Mouse (Mus musculus): ENCODE results near the gene Sema5b.

The Sema5b gene

DNA sequence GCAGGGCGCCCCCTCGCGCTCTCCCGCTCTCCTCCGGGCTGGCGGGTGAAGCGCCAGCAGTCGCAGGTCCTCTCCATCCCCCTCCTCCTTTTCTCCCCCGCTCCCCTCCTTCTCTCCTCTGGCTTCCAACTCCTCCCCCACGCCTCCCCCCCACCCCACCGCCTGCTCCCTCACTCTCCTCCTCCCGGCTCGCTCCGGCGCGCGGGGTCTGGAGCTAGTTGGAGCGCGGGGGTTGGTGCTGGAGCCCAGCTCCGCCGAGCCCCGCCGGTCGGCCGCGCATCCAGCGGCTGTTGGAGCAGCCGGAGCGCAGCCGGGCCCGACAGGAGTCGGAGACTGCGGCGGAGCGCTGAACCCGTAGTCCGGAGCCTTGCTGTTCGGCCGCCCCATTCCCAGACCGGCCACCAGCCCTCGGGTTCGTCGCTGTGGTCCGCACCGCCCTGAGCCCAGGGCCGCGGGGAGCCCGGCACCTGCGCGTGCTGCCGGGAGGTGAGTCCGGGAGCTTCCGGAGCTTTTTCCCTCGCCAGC lies at the start of gene Sema5b:
Gene Sema5b (plus strand): TSS at position 29 of the 525 bp plus-strand sequence.
- peak; percentile 77 for DNase-seq (ENCODE audit: low read depth, low spot score)

DNA sequence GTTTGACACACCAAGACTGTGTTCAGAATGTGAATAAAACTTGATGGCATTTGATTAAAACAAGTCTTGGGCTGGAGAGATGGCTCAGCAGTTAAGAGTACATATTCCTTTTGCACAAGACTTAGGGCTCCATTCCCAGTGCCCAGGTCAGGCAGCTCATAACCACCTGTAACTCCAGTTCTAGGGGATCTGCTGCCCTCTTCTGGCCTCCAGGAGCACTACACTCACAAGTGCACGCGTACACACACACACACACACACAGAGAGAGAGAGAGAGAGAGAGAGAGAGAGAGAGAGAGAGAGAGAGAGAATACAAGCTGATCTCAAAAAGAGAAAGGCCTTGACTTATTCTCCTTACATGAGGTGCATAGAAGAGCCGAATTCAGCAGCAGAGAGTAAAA lies 40.6 kb upstream of the Sema5b start:
- no peak for DNase-seq (ENCODE audit: low read depth, low spot score)

DNA sequence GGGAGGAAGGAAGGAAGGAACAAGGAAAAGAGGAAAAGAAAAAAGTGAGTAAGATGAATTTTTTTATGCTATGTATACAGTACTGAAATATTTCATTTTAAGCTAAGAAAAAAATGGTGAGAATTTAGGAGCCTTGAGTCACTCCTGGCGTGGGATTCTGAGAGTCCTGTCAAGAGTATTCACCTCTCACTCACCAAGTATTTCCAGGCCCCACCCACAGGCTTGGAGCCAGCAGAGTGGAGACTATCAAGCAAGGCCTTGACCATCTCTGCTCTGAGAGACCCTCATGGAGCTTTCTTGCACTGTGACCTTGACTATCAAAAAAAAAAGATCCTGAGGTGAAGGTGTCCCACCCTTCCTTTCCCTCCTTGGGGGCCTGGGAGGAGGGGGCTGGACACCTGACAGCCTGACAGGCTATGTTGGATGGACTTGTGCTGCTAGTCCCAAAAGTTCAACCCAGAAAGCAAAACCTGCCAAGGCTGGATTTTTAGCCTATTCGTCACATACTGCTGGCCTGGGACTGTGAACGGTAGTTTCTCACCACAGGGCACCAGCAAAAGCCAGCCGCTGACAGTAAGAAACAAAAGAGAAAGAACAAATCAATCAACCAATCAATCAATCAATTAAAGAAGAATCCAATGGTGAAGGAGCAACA lies 39.7 kb upstream of the Sema5b start:
- no peak for DNase-seq (ENCODE audit: low read depth, low spot score)

DNA sequence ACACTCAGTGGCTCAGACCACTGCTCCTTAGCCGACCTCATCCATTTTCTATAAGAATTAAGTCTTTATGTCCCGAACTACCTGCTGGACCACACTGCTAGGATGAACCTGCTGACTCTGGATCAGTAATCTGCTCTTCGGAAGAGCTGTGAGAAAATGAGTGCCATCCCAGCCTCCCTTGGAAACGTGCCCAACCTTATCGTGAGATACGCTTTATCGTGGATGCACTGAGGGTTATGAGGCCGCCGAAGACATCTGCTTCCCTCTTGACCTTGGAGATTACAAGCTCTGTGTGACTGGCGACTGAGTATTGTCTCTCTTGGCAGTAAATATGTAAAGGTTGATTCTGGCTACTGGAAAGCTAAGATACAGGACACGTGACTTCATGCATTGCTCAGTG lies 38.5 kb upstream of the Sema5b start:
- no peak for DNase-seq (ENCODE audit: low read depth, low spot score)

DNA sequence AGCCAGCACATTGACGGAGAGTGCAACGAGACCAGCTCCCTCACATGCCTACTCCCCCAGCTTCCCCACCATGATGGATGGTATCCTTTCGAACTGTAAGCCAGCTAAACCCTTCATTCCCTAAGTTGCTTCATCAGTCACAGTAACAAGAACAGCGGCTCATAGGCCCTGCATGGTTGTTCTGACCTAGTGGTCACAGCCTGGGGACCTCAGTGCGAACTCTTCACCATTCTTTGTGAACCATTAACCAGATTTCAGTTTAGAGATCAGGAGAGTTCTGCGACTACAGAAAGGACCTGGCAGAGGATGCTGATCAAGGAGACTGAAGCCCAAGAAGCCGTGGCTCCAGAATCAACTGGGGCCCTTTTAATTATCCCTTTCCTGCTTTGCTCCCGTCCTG lies 36.7 kb upstream of the Sema5b start:
- no peak for DNase-seq (ENCODE audit: low read depth, low spot score)

DNA sequence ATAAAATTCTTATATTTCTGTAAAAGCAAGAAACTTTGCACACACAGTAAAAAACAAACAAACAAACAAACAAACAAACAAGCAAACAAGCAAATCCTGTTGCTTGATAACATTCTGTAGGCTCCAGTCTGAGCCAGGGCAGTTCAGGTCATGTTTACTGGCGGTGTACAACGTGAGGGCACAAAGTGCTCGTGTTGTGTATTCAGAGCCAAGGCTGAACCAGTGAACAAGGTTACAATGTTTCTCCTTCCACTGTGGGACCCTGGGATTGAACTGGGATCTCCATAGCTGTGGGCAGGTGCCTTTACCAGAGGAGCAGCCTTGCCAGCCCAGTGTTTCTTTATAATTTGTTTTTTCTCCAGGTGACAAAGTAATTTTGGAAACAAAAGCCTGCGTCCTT lies 35.2 kb upstream of the Sema5b start:
- no peak for DNase-seq (ENCODE audit: low read depth, low spot score)

DNA sequence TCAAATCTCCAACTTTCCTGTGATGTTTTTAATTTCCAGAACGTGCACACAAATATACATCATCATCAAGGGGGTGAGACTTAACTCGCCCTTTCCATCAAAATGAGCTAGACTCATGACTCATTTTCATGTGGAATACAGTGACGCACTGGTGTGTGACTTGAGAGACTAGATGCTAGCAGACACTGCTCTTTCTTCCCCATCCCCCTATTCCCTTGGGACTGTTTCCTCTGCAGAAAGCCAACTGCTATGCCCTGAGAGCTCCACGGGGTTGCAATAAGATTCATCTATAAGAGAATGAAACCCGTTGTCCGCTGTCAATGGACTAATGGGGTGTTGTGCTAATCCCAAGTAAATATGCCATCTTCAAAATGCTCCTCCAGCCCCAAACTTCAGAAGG lies 32.4 kb upstream of the Sema5b start:
- DNase-seq (ENCODE audit: low read depth, low spot score): no peak

DNA sequence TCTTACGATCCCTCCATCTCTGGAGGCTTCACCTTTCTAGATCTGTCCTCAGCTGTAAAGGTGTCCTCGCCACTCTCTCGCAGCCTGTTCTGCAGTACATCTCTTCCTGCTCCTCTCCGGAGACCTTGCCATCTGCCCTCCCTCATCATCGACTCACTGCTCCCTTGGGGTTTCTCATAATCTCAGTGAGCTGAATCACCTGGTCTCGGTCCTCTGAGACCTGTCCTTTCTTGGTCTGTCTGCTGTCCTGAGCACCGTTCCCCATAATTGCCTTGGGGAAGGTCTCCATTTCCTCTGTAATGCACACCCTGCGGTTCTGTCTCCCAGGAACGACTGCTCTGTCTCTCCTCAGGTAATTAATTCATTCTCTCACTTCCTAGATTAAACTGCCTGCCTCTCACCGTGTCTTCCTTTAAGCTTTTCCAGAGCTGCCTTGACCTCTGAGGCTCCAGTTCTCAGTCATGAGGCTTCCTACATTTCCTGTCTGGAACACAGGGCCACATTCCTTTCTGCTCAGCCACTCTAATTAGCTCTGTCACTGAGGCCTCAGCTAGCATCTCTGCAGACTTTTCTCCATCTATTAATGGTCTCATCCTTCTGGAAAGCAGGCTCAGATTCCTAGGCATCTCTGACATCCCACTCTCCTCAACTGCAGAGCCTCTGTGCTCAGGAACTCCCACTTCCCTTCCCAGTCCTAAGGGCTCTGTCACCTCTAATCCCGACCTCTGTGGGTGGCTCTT lies 31.4 kb upstream of the Sema5b start:
- no peak for DNase-seq (ENCODE audit: low read depth, low spot score)

DNA sequence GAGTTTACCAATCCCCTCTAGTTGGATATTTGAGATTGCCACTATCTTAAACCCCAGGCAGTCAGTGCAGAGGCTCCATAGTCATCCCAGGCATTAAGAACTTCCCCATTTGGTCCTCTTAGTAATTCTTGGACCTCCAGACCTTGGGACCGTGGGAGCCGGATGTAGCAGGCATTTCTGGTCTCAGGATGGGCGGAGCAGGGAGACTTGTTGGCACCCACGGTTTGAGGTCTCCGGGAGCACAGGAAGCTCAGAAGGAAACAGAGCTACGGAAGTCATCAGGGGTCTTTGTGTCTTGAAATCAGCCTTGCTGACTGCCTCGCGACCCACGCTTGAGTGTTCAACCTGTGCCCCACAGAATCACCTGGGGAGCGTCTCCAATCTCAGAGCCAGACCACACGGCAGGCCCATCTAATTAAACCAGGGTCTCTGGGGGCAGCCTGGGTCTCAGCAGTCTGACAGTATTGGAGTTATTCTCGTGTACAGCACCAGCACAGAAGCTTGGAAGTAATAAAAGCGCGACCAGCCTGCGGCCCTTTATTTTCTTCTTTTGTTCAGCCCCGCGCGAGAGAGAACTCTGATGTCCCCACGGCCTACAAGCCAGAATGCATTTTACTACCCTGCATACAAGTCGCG lies 24.9 kb upstream of the Sema5b start:
- no peak for DNase-seq (ENCODE audit: low read depth, low spot score)

DNA sequence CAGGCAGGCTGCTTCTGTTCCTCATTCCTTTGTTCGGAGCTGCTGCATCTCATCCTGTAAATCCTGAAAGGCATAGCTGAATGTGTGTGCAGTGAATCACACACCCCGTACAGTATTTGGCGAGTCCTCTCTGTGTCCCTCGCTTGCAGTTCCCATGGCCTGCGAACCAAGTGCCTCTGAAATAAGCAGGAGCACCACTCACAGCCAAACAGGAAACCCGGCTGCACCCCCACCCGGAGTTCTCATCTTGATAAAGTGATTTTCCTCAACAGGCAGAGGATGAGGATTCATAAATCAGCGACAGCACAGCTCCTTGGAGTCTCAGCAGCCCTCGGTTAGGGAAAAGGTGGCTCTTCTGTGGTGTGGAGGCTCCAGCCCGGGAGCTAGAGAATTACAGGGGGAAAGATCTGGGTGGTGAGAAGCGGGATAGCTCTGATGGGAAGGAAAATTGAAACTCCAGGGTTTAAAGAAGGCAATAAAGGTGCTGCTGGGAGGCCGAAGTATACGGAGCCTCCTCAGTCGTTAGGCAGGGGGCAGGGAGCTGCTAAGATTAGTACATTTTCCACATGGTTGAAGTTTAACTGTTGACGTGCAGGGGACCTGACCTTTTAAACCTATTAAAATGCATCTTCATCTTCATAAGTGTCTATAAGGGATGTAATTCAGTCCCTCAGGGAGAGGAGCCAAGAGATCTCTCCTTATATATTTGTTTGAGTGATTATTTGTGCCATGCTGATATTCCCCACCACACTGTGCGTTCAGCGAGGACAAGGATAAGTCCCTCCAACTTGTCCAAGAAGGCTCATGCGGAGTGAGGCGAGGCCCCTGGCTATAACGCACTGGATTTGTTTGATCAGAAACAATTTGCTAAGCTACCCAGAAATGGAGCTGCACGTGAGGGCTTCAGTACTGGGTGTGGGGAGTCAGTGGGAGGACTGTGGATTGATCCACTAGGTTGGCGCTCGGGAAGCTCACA lies 22.7 kb upstream of the Sema5b start:
- no peak for DNase-seq (ENCODE audit: low read depth, low spot score)

DNA sequence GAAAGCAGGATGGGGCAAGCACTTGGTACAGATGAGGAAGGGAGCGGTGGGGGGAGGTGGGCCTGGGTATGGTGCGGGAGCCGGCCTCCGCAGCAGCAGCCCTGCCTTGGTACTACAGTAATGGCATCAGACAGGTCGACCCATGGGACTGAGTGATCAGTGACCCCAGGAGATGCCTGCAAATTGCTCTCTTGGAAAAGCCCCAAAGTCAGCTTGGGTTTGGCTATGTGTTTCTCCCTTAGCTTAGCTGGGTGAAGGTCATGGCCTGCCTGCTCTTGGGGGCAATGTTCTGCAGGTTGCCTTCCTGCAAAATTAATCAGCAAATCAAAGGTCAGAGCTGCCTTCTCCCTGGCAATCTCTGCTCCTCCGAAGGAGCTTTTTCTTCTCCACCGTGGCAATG lies 21.7 kb upstream of the Sema5b start:
- no peak for DNase-seq (ENCODE audit: low read depth, low spot score)

DNA sequence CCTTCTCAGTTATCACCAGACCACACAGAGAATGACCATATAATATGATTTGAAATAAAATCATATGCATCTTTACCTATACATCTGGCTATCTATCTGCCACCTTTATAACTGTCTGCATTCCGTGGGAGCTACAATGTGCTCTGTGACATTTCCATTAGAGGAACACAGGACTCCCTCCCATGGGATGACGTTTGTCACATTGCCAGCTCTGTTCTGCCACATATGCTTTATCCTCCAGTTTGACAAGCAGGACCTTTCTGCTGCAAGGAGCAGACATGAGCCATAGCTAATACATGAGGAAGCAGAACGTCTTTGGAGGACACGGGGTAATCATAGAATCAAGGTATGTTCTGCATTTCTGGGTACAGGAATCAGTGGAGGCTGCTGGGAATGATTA lies 16.7 kb upstream of the Sema5b start:
- no peak for DNase-seq (ENCODE audit: low read depth, low spot score)

DNA sequence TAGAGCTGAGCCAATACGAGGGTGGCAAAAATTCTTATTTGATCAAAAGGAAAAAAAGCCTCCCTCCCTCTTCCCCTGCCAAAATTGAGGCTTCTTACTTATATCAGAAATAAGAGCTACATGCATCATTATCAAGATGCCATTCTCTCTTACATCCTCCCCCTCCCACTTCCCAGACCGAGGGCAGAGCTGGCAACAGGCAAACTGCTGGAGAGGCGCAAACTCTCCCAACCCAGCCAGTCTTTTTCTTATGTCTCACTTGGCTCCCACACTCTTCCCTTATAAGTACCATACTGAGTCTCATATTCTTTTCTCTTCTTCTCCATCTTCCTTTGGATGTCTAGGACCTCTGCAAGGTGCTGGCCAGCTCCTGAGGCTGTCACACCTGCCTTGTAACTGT lies 6.3 kb upstream of the Sema5b start:
- no peak for DNase-seq (ENCODE audit: low read depth, low spot score)

DNA sequence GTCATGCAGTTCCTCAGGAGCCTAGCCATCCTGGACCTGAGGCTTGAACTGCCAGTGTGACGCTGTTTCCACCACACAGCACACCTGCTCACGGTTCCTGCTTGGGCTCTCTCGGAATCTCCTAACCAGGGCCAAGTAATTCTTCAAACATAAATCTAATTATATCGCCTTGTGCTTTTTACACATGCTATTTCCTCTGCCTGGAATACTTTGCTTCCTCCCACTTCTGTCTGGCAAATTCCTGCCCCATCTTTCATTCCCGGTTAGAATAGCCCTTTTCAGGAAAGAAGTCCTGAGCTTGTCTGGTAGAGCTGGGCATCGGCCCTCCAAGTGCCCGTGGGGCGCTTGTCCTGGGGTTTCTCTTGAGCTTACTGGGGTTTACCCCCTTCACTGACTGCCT lies 3.3 kb upstream of the Sema5b start:
- no peak for DNase-seq (ENCODE audit: low read depth, low spot score)

DNA sequence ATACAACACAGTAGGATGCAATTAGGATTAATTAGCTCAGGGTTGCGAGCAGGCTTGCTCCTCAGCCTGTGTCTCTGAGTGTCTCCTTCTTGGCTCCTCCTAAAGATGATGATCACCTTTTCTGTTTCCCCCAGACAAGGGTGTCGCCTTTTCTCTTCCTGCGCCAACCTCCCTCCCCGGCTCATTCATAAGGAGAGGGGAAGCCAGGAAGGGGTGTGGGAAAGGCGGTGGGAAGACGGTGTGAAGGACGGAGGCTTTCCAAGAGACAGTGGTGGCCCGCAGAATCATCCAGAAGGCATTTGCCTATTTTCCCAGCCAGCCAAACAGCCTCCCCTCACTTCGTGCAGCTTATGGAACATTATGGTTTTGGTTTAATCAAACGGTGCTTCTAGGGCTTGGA lies 1.9 kb upstream of the Sema5b start:
- DNase-seq (ENCODE audit: low read depth, low spot score): no peak

DNA sequence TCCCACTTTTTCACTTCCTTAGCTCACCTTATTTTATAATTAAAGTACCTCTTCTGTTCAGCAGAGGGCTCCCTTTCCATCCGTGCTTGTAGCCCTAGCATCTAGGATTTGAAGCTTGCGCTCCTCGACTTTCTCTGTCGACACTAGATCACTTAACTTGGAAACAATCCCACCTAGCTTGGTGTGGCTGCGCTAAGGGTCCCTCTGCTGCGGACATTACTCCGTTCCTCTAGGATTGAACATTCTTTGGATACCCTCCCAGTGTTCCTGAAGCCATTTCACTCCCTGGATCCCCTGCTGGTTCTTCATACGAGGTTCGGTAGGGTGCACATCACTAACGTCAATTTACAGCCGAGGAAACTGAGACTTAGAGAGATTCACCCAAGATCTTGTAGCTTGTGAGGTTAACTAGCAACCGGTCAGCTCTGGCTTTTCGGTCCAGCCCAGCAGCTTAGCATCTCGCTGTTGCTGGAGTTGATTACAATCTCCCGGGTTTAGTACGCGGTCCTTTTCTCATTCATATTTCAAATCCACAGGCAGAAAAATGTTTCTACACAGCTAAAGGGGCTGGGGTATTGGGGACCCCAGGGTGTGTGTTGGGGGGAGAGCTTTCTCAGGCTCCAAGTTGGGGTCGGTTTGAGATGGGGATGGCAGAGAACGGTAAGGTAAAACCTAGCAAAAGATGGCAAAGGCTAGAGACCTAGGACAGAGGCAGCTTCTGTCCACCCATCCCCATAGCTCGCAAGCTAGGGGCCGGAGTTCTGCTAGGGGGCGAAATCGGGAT lies 420 bp upstream of the Sema5b start:
- peak; percentile 83 for DNase-seq (ENCODE audit: low read depth, low spot score)

DNA sequence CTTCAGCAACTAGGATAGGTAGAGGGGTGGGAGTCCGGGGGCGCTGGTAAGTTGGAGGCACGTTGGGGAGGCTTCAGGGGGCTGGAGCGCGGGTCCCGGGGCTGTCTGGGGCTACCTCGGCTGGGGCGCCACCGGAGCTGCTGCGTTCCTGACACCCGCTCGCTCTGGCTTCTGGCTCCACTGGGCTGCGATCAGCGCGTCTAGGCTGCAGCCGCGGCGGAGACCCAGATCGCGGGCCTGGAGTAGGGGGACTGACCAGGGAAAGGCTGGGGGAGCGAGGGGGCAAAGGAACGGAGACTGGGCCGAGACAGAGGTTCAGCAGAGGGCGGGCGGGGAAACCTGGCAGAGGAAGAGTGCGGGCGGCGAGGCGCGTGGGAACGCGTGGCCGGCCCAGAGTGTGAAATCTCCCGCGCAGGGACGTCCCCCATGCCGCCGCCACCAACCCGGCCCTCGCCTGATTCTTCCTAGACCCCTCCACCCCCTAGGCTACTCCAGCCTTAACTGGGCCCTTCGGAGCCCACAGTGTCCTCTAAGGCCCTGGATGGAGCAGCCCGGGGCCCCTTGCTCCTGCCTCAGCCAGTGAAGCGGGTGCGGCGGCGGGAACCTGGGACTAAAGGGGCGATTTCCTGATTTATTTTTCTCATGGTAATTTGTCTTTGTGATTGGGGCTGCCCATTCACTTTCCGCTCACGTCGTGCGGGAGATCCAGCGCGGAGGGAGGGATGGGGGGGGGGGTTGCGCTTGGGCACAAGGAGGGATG lies 896 bp downstream of the Sema5b start:
- DNase-seq (ENCODE audit: low read depth, low spot score): peak; percentile 49

DNA sequence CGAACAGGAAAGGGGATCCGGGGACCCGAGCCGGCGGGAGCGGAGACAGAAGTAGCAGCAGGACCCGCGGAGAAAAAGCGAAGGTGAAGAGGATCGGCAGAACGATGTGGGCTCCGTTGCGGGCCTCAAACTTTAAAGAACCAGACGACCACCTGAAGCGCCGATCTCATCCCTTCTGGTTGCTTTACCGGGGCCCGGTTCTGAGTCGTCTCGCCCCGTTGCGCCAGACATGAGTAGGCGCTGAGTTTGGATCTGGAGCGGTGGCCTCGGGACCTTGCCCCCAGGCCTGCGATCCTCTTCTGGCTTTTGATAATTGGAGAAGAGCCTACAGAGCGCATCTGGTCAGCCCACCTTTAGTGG lies 1.5 kb downstream of the Sema5b start:
- DNase-seq (ENCODE audit: low read depth, low spot score): no peak

DNA sequence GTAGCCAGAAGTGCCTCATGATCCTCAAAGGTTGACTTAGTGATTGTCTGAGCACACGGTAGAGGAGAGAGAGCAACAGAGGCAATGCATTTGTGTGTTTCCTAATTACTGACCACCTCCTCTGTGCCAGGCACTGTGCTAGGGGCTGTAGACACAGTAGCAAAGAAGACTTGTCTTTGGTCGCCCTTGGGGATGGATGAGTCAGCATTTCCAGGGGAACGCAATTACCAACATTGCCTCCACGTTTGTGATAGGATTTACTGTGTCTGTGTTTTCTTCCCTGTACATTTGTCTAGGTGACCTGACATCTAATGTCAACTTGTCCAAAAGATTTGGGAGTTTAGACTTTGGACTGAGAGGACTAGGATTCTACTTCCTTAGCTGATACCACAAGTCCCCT lies 4.8 kb downstream of the Sema5b start:
- DNase-seq (ENCODE audit: low read depth, low spot score): no peak

DNA sequence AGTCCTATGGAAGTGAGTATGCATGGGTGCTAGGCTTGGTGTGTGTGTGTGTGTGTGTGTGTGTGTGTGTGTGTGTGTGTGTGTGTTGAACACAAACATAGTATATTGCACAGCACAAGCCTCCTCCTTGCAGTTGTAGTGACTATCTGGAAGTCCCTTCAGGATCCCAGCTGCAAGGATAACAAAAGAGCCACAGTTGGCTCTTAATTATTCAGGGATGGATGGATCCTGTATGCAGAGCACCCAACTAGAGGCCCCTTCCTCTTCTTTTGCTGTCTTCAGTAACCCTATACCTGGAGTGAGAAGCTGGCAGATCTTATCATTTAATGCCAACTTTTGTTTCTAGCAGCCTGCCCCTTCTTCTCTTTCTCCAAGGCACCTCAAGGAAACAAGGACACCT lies 7.0 kb downstream of the Sema5b start:
- no peak for DNase-seq (ENCODE audit: low read depth, low spot score)
